Mouse (Mus musculus) lung, embryonic 14.5 days (tissue): Measurements from ENCODE around the gene Ncapd3. TPM values are rescaled to one million over a fixed set of nuclear protein-coding genes. Genes with fewer than 3 reads are reported as not detected.

Experiments used
- ATAC-seq: fragments of 200-750 bp; cut with Nextera tagmentation; 2 replicates; pipeline ENCODE4 v1.8.0; 2017; ENCODE audit warnings: mild to moderate bottlenecking, moderate TSS enrichment, moderate library complexity; ENCODE audit not compliant: insufficient read depth
- DNase-seq: peaks from one replicate; pipeline ENCODE4 v3.0.0-alpha.2; 2015
- H3K27ac ChIP-seq: fragments of 300-500 bp; sonication (generic); 2 replicates; pipeline ENCODE4 v1.5.1; 2014; ENCODE audit warnings: low read depth, mild to moderate bottlenecking, moderate library complexity
- H3K27me3 ChIP-seq: fragments of 300-500 bp; sonication (generic); 2 replicates; pipeline ENCODE4 v1.6.1; 2014; ENCODE audit warnings: low read length, control low read depth; ENCODE audit not compliant: insufficient read depth
- H3K36me3 ChIP-seq: fragments of 300-500 bp; sonication (generic); 2 replicates; pipeline ENCODE4 v1.6.1; 2014; ENCODE audit warnings: control low read depth; ENCODE audit not compliant: insufficient read depth
- H3K4me1 ChIP-seq: fragments of 300-500 bp; sonication (generic); 2 replicates; pipeline ENCODE4 v1.6.1; 2014; ENCODE audit warnings: antibody characterized with exemption, control low read depth; ENCODE audit not compliant: insufficient read depth
- H3K4me2 ChIP-seq: fragments of 300-500 bp; sonication (generic); 2 replicates; pipeline ENCODE4 v1.6.1; 2014; ENCODE audit warnings: mild to moderate bottlenecking
- H3K4me3 ChIP-seq: fragments of 300-500 bp; sonication (generic); 2 replicates; pipeline ENCODE4 v1.5.1; 2014; ENCODE audit warnings: low read depth, low read length
- H3K9ac ChIP-seq: fragments of 300-500 bp; sonication (generic); 2 replicates; pipeline ENCODE4 v1.6.1; 2014
- H3K9me3 ChIP-seq: fragments of 300-500 bp; sonication (generic); 2 replicates; pipeline ENCODE4 v1.6.1; 2016; ENCODE audit warnings: low read depth, low read length, control low read depth
- CTCF ChIP-seq: IDR thresholded peaks from 2 replicates; pipeline ENCODE4 v1.5.1; 2016; ENCODE audit warnings: antibody characterized with exemption, low read depth
- WGBS: fragments of 180-500 bp; shearing (Covaris S2); extraction: QIAGEN DNeasy Blood & Tissue Kit; methylation state at CpG from one replicate; pipeline ENCODE4 v1.1.7; 2014; 5-methylcytosine and 5-hydroxymethylcytosine counted together
- polyA plus RNA-seq: library from polyadenylated mRNA; unstranded; fragments of >200 nt; fragmentation: Nextera tagmentation; extraction: Ambion mirVana; gene quantifications from 2 replicates; pipeline ENCODE4 v1.2.1, GENCODE M21; 2014

Ncapd3 gene
- polyA plus RNA-seq, 1 experiment from 2014 or later, result 44.1 TPM

DNA sequence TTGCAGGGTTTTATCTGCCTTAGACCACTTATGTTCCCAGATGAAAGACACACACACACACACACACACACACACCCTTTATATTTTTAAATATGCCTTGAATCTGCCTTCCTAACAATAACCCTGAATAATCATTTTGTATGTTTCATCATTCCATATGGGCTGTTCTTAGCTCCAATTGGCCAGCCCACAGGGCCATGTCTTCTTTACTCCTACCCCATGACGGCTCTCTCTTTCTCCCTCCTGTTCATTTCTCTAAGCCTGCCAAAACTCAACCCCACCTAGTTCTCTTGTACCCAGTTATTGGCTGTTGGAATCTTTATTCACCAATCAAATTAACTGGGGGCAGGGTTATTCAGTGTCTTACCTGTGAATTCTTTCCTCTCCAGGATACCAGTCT, 60.2 kb downstream of the Ncapd3 start:
- Histone ChIP-seq H3K4me3 (no peak overlapping the region), H3K27me3 (no peaks in the 10 kb centered on the region), H3K4me2 (no peak overlapping the region), H3K27ac (no peak overlapping the region), H3K9ac (no peak overlapping the region), H3K4me1 (no peaks in the 10 kb centered on the region), H3K36me3 (peaks cover 96% of the 10 kb centered on the region), H3K9me3 (no peaks in the 10 kb centered on the region)
- ATAC-seq (no peak), DNase-seq (no peak)
- 90% methylated on average over 1 of the region's 1 CpGs for WGBS
- no peak for TF ChIP-seq CTCF

DNA sequence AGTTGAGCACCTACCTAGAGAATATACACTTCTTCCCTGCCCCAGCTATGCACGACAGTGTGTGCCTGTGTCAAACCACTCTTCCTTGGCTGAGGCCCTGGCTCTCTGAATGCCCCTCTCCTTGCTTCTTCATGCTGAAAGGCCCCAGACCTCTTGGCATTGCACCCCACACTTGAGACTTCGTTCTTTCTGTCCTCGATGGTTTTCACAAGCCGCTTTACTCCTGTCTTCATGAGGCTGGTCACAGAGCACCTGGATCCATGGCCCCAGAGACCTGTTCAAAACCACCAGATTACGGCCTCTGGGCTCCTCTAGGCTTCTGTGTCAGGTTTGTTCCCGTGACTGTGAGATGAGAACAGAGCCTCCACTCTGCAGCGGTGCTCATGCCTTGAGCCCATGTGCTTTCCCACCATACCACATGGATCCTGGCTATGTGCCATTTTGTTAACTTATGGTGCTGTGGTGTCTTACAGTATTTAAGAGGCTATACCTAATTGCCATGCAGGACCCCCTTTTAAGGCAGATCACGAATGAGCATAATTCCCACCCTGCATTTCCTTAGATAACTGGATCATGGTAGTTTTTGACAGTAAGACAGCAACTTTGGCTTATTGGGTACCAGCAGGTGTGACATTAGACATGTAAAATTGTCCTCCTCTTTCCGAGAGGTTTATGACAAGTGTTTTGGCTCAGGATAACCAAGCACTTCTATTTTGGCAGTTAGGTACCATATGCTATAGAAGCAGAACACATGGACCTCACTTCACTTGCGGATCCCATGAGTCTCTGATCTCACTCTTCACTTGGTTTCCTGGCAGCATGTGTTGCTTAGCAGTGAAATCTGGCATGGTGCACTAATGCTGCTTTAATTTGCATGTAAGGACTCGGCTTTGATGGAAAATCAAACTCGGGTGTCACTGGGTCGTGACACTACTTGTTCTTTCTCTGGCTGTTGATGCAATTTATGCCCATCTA, 61.1 kb downstream of the Ncapd3 start:
- WGBS, result 87% methylated on average over 13 of the region's 13 CpGs
- no peak overlapping the region for H3K27ac ChIP-seq
- ATAC-seq, result no peak

DNA sequence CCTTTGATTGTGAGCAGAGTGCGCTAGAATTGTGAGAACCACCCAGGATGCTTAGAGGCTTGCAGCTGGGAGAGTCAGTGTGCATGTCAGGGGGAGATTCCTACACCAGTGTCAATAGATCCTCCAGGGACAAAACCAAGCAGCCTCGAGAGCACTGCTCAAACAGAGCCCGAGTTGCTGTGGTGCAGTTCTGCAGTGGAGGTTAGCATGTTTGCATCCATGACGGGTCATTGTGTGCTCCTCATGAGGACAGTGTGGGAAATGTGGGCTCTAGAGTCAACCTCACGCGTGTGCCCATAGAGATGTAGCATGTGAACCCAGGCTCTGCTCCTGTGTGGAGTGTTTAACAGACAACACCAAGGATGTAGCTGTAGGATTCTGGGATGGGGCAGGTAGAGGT, 62.9 kb downstream of the Ncapd3 start:
- ATAC-seq (no peak), DNase-seq (no peak)
- no peaks in the 10 kb centered on the region for H3K4me1 ChIP-seq
- no peak for TF ChIP-seq CTCF
- H3K36me3 ChIP-seq, result peaks cover 93% of the 10 kb centered on the region
- no peaks in the 10 kb centered on the region for H3K27me3 ChIP-seq
- H3K27ac ChIP-seq, result no peak overlapping the region
- no peak overlapping the region for H3K4me2 ChIP-seq
- H3K9me3 ChIP-seq, result no peaks in the 10 kb centered on the region
- no peak overlapping the region for H3K9ac ChIP-seq
- no peak overlapping the region for H3K4me3 ChIP-seq
- WGBS, result 92% methylated on average over 6 of the region's 6 CpGs

More for the DNA sequence above, 61.1 kb downstream of the Ncapd3 start:
- Histone ChIP-seq H3K36me3 (peaks cover 96% of the 10 kb centered on the region), H3K27me3 (no peaks in the 10 kb centered on the region), H3K4me2 (no peak overlapping the region), H3K4me3 (no peak overlapping the region), H3K9ac (no peak overlapping the region), H3K4me1 (no peaks in the 10 kb centered on the region), H3K9me3 (no peaks in the 10 kb centered on the region)
- TF ChIP-seq CTCF, result no peak
- no peak for DNase-seq

DNA sequence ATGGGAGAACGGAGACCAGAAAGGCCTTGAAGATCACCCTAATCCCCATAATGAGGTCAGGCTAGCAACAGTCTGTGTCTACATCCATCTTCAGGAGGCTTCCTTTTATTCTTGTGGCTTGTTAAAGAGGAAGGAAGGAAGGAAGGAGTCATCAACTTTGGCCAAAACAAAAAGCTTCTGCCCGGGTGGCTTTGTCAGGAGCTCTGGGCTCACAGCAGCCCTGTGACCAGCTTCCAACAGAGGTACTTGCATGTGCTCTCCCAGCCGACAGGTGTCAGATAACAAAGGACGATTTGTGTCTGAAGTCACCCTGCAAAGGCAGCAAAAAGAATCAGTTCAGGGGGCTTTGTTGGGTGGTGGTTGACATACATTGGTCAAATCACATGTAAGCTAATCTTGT, 68.1 kb downstream of the Ncapd3 start:
- H3K36me3 ChIP-seq, result peaks cover 87% of the 10 kb centered on the region
- H3K4me3 ChIP-seq, result no peak overlapping the region
- WGBS, result 49% methylated on average over 4 of the region's 4 CpGs
- H3K9ac ChIP-seq, result no peak overlapping the region
- no peaks in the 10 kb centered on the region for H3K9me3 ChIP-seq
- no peak overlapping the region; the same call in 1 of the 2 replicates for H3K27ac ChIP-seq
- H3K4me2 ChIP-seq, result no peak overlapping the region
- H3K27me3 ChIP-seq, result no peaks in the 10 kb centered on the region
- DNase-seq, result peak; percentile 39
- ATAC-seq, result 0 out of 2 replicates have a peak, but pooled peaks have one; percentile 23
- 0 out of 2 replicates have a peak, but pooled peaks have one; percentile 15 for TF ChIP-seq CTCF
- no peaks in the 10 kb centered on the region for H3K4me1 ChIP-seq

DNA sequence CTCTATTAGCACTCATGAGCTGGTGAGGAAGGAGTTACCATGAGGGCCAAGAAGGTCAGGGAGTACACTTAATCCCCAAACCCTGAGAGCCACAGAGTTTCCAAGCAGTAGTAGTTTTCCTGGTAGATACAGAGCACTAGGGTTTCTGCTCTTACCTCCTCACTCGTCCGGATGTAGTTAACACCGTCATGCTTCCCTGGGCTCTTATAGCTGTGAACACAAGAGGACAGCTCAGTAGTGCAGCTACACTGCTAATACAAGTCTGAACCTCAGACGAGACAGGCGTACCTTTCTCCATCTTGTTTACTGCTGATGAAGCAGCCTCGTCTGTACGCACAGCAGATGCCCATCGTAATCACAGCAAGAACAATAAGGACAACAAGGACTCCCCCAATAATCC, 68.6 kb downstream of the Ncapd3 start:
- Histone ChIP-seq H3K27ac (no peak overlapping the region), H3K9ac (no peak overlapping the region), H3K4me1 (no peaks in the 10 kb centered on the region), H3K27me3 (no peaks in the 10 kb centered on the region), H3K9me3 (no peaks in the 10 kb centered on the region), H3K36me3 (peaks cover 86% of the 10 kb centered on the region), H3K4me3 (no peak overlapping the region), H3K4me2 (no peak overlapping the region)
- DNase-seq (no peak), ATAC-seq (no peak)
- TF ChIP-seq CTCF, result no peak
- WGBS, result 88% methylated on average over 8 of the region's 8 CpGs

DNA sequence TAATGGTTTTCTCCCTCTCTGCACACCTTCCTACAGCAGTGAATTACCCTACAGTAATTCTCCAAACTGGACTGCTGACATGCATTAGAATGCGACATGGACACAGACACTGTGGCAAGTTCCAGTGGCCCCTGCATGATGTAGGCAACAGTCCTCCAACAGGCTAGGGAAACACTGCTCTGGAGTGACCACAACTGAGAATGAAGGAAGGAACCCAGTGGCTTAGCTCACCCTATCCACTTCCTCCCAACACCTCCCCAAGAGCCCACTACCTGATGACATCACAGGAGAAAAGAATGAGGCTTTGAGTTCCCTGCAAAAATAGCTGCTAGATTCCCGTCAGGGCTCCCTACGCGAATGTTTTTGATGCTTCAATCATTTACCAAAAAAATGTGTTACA, 69.5 kb downstream of the Ncapd3 start:
- Histone ChIP-seq H3K4me1 (no peaks in the 10 kb centered on the region), H3K4me2 (no peak overlapping the region), H3K27me3 (no peaks in the 10 kb centered on the region), H3K27ac (no peak overlapping the region), H3K36me3 (peaks cover 78% of the 10 kb centered on the region), H3K4me3 (no peak overlapping the region), H3K9me3 (no peaks in the 10 kb centered on the region), H3K9ac (no peak overlapping the region)
- no peak for ATAC-seq
- 81% methylated on average over 4 of the region's 4 CpGs for WGBS
- no peak for DNase-seq
- TF ChIP-seq CTCF, result no peak

DNA sequence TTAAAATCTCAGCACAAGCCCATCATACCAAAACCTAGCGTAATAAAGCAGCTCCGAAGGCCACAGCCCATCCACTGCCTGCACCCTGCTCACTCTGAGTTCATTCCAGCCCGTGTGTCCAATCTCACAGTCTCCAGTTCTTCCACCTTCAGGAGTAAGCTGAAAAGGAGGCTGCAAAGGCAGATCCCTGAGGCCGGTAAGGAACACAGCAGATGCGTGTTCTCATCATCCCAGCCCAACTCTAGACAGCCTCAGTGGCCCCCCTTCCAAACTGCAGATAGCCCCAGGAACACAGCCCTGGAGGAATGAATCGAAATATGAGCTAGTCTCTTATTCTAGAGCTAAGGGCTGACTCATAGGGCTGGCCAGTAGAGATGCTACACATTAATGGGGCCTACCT, 71.5 kb downstream of the Ncapd3 start:
- no peaks in the 10 kb centered on the region for H3K27me3 ChIP-seq
- H3K9me3 ChIP-seq, result no peaks in the 10 kb centered on the region
- no peak overlapping the region for H3K4me2 ChIP-seq
- no peak overlapping the region for H3K27ac ChIP-seq
- DNase-seq (no peak), ATAC-seq (no peak)
- 90% methylated on average over 6 of the region's 6 CpGs for WGBS
- H3K36me3 ChIP-seq, result peaks cover 62% of the 10 kb centered on the region
- H3K4me3 ChIP-seq, result no peak overlapping the region
- no peak overlapping the region for H3K9ac ChIP-seq
- H3K4me1 ChIP-seq, result no peaks in the 10 kb centered on the region
- no peak for TF ChIP-seq CTCF
